Mouse (Mus musculus) neutrophil, adult 5-6 weeks (primary cell): Measurements from ENCODE around the gene Mvd. TPM values are rescaled to one million over a fixed set of nuclear protein-coding genes. Genes with fewer than 3 reads are reported as not detected.

Source experiments
- ATAC-seq: fragments of 151-379, 151-347 bp; 2 replicates; pipeline ENCODE4 v1.8.0; 2017; ENCODE audit warnings: mild to moderate bottlenecking, moderate TSS enrichment; ENCODE audit not compliant: insufficient number of reproducible peaks, poor library complexity, low FRiP score, severe bottlenecking; ENCODE audit errors: extremely low read depth
- total RNA-seq: library from RNA; stranded (forward); fragments of 200-1000 nt; gene quantifications from 2 replicates; pipeline ENCODE4 v1.2.3, GENCODE M21; 2017

The Mvd gene
- total RNA-seq, result 4.8 TPM in 2 replicates

- peak; percentile 95 for ATAC-seq
Measured at GRCm38 (mm10) chr8:122443262-122444006, at the start of gene Mvd. Gene Mvd, minus strand, starts transcription at chr8:122443422.

GRCm38 (mm10) chr8:122488387-122488786, 45.2 kb upstream of the Mvd start:
- no peak for ATAC-seq

- peak; percentile 5; the same call in 1 of the 2 replicates for ATAC-seq
Measured at GRCm38 (mm10) chr8:122484831-122485230, 41.6 kb upstream of the Mvd start.

GRCm38 (mm10) chr8:122483877-122484276, 40.7 kb upstream of the Mvd start:
- ATAC-seq, result no peak

GRCm38 (mm10) chr8:122482448-122482847, 39.2 kb upstream of the Mvd start:
- no peak for ATAC-seq

GRCm38 (mm10) chr8:122475580-122476320, 32.5 kb upstream of the Mvd start, which contains the start of the genes Rnf166 and Ctu2:
Gene Rnf166, minus strand, starts transcription at chr8:122476064.
Gene Ctu2, plus strand, starts transcription at chr8:122476143.
- ATAC-seq, result peak; percentile 70

- ATAC-seq, result no peak
Measured at GRCm38 (mm10) chr8:122474951-122475560, 31.8 kb upstream of the Mvd start.

GRCm38 (mm10) chr8:122473911-122474421, 30.7 kb upstream of the Mvd start:
- peak; percentile 23; the same call in 1 of the 2 replicates for ATAC-seq

- ATAC-seq, result no peak
Measured at GRCm38 (mm10) chr8:122470691-122471090, 27.5 kb upstream of the Mvd start.

- ATAC-seq, result no peak
Measured at GRCm38 (mm10) chr8:122469965-122470364, 26.7 kb upstream of the Mvd start.

- no peak for ATAC-seq
Measured at GRCm38 (mm10) chr8:122469407-122469806, 26.2 kb upstream of the Mvd start.

- no peak for ATAC-seq
Measured at GRCm38 (mm10) chr8:122467816-122468215, 24.6 kb upstream of the Mvd start.

GRCm38 (mm10) chr8:122464985-122465384, 21.8 kb upstream of the Mvd start:
- no peak for ATAC-seq

- peak; percentile 23; the same call in 1 of the 2 replicates for ATAC-seq
Measured at GRCm38 (mm10) chr8:122463651-122464640, 20.7 kb upstream of the Mvd start.

GRCm38 (mm10) chr8:122462510-122462909, 19.3 kb upstream of the Mvd start:
- ATAC-seq, result no peak

GRCm38 (mm10) chr8:122461473-122462148, 18.4 kb upstream of the Mvd start:
- ATAC-seq, result no peak

GRCm38 (mm10) chr8:122460524-122461472, 17.6 kb upstream of the Mvd start, which contains the start of gene Snai3:
Gene Snai3, minus strand, starts transcription at chr8:122460733.
- no peak for ATAC-seq
